Mouse (Mus musculus) liver, embryonic 16.5 days (tissue): ENCODE data around the gene BC048562. TPM values are rescaled to one million over a fixed set of nuclear protein-coding genes. Genes with fewer than 3 reads are reported as not detected.

Source experiments
- ATAC-seq: fragments of 200-750 bp; cut with Nextera tagmentation; 2 replicates; pipeline ENCODE4 v1.8.0; 2017; ENCODE audit warnings: low read depth, mild to moderate bottlenecking, moderate number of reproducible peaks, moderate library complexity
- H3K27ac ChIP-seq: fragments of 300-500 bp; sonication (generic); 2 replicates; pipeline ENCODE4 v1.5.1; 2014; ENCODE audit warnings: mild to moderate bottlenecking, low read length
- H3K27me3 ChIP-seq: fragments of 300-500 bp; sonication (generic); 2 replicates; pipeline ENCODE4 v1.6.1; 2014; ENCODE audit warnings: low read depth, low read length, mixed read lengths; ENCODE audit not compliant: control insufficient read depth, insufficient read depth
- H3K36me3 ChIP-seq: fragments of 300-500 bp; sonication (generic); 2 replicates; pipeline ENCODE4 v1.6.1; 2014; ENCODE audit warnings: mild to moderate bottlenecking; ENCODE audit not compliant: control insufficient read depth, insufficient read depth
- H3K4me1 ChIP-seq: fragments of 300-500 bp; sonication (generic); 2 replicates; pipeline ENCODE4 v1.6.1; 2014; ENCODE audit warnings: low read depth, low read length, mixed read lengths; ENCODE audit not compliant: control insufficient read depth
- H3K4me2 ChIP-seq: fragments of 300-500 bp; sonication (generic); 2 replicates; pipeline ENCODE4 v1.6.1; 2014; ENCODE audit warnings: low read depth, low read length, mixed read lengths
- H3K4me3 ChIP-seq: fragments of 300-500 bp; sonication (generic); 2 replicates; pipeline ENCODE4 v1.5.1; 2014; ENCODE audit warnings: low read depth, mild to moderate bottlenecking, low read length
- H3K9ac ChIP-seq: fragments of 300-500 bp; sonication (generic); 2 replicates; pipeline ENCODE4 v1.6.1; 2014; ENCODE audit warnings: low read depth, low read length
- H3K9me3 ChIP-seq: fragments of 300-500 bp; sonication (generic); replicated peaks from 2 replicates; pipeline ENCODE4 v1.6.1; 2016; ENCODE audit warnings: low read length; ENCODE audit not compliant: control insufficient read depth
- WGBS: fragments of 180-500 bp; shearing (Covaris S2); extraction: QIAGEN DNeasy Blood & Tissue Kit; methylation state at CpG from one replicate; pipeline ENCODE4 v1.1.7; 2014; ENCODE audit not compliant: insufficient replicate concordance; 5-methylcytosine and 5-hydroxymethylcytosine counted together
- polyA plus RNA-seq: library from polyadenylated mRNA; unstranded; fragments of >200 nt; fragmentation: Nextera tagmentation; extraction: Ambion mirVana; gene quantifications from 2 replicates; pipeline ENCODE4 v1.2.1, GENCODE M21; 2015

The BC048562 gene
- polyA plus RNA-seq, 1 experiment from 2014 or later: not detected

GRCm38 (mm10) chr9:108462192-108462591 lies 25.9 kb downstream of the BC048562 start:
- Histone ChIP-seq H3K4me2 (no peak overlapping the region), H3K9ac (no peak overlapping the region), H3K27me3 (no peaks in the 10 kb centered on the region), H3K4me1 (peaks cover 17% of the 10 kb centered on the region), H3K36me3 (peaks cover 4% of the 10 kb centered on the region), H3K9me3 (no peaks in the 10 kb centered on the region), H3K4me3 (no peak overlapping the region), H3K27ac (no peak overlapping the region)
- no peak for ATAC-seq
- WGBS: 78% methylated on average over 10 of the region's 10 CpGs

GRCm38 (mm10) chr9:108463713-108464112 lies 27.4 kb downstream of the BC048562 start:
- no peak for ATAC-seq
- no peak overlapping the region for H3K4me3 ChIP-seq
- peaks cover 17% of the 10 kb centered on the region for H3K4me1 ChIP-seq
- H3K4me2 ChIP-seq: no peak overlapping the region
- no peak overlapping the region for H3K9ac ChIP-seq
- 91% methylated on average over 9 of the region's 9 CpGs for WGBS
- H3K27ac ChIP-seq: no peak overlapping the region
- no peaks in the 10 kb centered on the region for H3K27me3 ChIP-seq
- H3K36me3 ChIP-seq: peaks cover 4% of the 10 kb centered on the region
- no peaks in the 10 kb centered on the region for H3K9me3 ChIP-seq

DNA sequence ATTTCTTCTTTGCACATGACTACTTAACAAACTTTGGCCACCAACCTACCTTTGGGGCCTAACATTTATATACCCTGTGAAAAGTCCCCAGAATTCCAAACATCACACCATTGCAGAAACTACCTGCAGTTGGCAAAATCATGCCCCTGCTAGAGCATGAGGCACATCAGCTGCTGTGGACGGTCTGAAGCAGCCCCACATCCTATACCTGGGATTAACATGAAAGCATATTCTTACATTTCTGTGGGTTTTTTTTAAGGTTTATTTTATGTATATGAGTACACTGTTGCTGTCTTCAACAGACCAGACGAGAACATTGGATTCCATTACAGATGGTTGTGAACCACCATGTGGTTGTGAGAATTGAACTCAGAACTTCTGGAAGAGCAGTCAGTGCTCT lies 29.9 kb downstream of the BC048562 start:
- 62% methylated on average over 2 of the region's 2 CpGs for WGBS
- Histone ChIP-seq H3K4me2 (no peak overlapping the region), H3K4me3 (no peak overlapping the region), H3K27ac (no peak overlapping the region), H3K27me3 (no peaks in the 10 kb centered on the region), H3K4me1 (peaks cover 10% of the 10 kb centered on the region), H3K9ac (no peak overlapping the region), H3K36me3 (peaks cover 4% of the 10 kb centered on the region), H3K9me3 (no peaks in the 10 kb centered on the region)
- ATAC-seq: no peak

DNA sequence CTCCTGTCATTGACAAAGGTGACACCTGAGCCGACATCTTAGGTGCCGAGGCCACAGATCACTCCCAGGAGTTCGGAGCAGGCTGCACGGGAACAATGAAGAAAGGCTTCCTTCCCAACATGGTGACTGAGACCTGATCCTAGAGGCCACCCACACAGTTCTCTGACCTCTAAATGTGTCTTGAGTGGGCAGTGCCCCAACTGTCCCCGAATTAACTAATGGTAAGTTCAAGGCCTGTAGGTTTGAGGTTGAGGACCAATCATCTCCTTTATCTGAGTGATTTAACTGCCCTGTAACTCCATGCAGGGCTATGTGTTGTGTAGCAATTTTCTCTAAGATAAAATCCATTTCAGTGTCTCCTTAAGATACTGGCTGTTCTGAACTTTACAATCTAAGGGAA lies 33.1 kb downstream of the BC048562 start:
- no peaks in the 10 kb centered on the region for H3K4me1 ChIP-seq
- H3K36me3 ChIP-seq: no peaks in the 10 kb centered on the region; the same call in 1 of the 2 replicates
- no peaks in the 10 kb centered on the region for H3K9me3 ChIP-seq
- no peaks in the 10 kb centered on the region for H3K27me3 ChIP-seq
- H3K27ac ChIP-seq: no peak overlapping the region
- no peak overlapping the region for H3K9ac ChIP-seq
- 60% methylated on average over 5 of the region's 5 CpGs for WGBS
- no peak overlapping the region for H3K4me3 ChIP-seq
- ATAC-seq: no peak
- H3K4me2 ChIP-seq: no peak overlapping the region

DNA sequence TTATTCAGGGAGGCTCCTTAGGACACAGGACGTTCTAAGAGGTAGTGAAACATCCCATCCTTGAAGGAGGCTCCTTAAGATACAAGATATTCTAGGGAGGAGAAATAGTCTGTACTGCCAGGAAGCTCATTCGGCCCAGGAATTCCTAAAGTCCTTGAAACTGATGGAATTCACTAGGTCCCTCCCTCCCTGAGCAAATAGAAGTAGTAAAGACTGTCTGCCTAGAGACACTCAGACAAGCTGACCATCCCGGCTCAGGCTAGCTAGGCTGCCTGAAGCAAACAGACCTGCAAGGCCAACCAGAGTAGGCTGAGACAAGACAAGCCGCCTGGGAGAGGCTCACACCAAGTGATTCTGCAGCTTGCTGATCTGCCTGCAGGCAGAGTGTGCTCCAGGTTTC lies 33.6 kb downstream of the BC048562 start:
- H3K27me3 ChIP-seq: no peaks in the 10 kb centered on the region
- no peaks in the 10 kb centered on the region for H3K9me3 ChIP-seq
- no peak overlapping the region for H3K4me2 ChIP-seq
- no peaks in the 10 kb centered on the region; the same call in 1 of the 2 replicates for H3K36me3 ChIP-seq
- no peak overlapping the region for H3K9ac ChIP-seq
- ATAC-seq: no peak
- H3K4me3 ChIP-seq: no peak overlapping the region
- H3K27ac ChIP-seq: no peak overlapping the region
- WGBS: 56% methylated on average over 4 of the region's 4 CpGs
- H3K4me1 ChIP-seq: no peaks in the 10 kb centered on the region

DNA sequence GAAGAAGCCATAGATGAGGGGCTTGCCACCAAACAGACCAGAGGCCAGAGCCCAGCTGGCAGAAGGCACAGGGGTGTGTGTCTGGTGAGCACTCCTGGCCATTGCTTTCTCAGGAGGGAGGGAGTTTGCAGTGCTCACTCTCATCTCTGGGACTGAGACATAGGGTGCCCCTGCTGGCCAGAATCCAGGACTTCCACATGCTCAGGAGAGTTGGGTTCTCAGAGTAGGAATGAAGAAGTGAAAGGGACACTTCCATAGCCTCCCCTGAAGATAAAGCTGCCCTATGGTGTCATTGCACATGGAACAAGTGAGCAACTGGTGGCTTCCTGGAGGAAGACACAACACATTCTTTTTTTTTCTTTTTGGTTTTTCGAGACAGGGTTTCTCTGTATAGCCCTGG lies 38.2 kb downstream of the BC048562 start:
- no peak for ATAC-seq
- H3K27me3 ChIP-seq: peaks cover 7% of the 10 kb centered on the region
- H3K4me1 ChIP-seq: peaks cover 7% of the 10 kb centered on the region
- 39% methylated on average over 1 of the region's 1 CpGs for WGBS
- no peak overlapping the region for H3K4me3 ChIP-seq
- no peak overlapping the region for H3K27ac ChIP-seq
- H3K9me3 ChIP-seq: no peaks in the 10 kb centered on the region
- H3K9ac ChIP-seq: no peak overlapping the region
- no peak overlapping the region for H3K4me2 ChIP-seq
- no peaks in the 10 kb centered on the region for H3K36me3 ChIP-seq

DNA sequence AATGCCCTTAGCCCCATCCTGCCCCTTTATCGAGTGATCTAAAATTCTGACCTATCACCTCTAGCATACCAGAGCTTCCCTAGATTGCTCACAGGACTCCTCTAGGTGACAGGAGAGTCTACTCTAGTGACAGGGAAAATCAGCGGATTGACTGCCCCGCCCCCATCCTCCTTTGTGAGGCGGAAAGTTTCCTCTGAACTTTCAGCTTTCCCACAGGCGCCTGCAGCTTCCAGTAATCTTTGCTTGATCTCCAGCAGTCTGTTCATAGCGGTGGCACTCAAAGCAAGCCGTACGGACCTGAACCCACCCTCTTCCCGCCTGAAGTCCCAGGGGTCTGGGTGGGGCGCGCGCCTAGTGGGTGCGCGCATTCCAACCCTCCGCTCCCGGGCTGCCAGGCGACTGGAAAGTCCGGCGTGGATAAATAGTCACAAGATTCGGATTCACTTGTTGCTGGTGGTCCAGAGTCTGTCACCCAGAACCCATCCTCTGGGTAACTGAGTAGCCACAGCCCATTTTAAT lies 42.4 kb downstream of the BC048562 start:
- Histone ChIP-seq H3K4me3 (peak overlapping the region; percentile 56), H3K9me3 (no peaks in the 10 kb centered on the region), H3K27ac (no peak overlapping the region), H3K36me3 (no peaks in the 10 kb centered on the region), H3K4me1 (peaks cover 7% of the 10 kb centered on the region), H3K9ac (peak overlapping the region; percentile 16; the same call in 1 of the 2 replicates), H3K4me2 (peak overlapping the region; percentile 56), H3K27me3 (peaks cover 7% of the 10 kb centered on the region)
- 1% methylated on average over 20 of the region's 20 CpGs for WGBS
- peak; percentile 57 for ATAC-seq

DNA sequence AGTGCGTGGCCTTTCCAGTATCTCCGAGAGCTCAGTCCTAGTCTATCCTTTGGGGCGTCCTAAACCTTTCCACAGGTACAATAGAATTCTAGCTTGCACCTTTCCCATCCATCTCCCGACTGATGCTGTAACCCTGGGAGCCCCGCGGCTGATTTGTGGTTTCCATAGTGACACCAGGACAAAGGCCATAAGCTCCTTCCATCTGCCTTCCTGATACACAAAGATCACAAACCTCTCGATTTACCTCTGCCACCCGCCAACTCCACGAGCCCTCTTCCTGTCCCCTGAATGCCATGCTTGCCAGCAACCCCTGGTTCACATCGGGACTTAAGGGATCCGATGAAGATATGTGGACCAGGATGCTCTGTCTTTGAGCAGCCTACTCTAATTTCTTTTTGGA lies 43.0 kb downstream of the BC048562 start:
- Histone ChIP-seq H3K27ac (no peak overlapping the region), H3K36me3 (no peaks in the 10 kb centered on the region), H3K9ac (no peak overlapping the region), H3K9me3 (no peaks in the 10 kb centered on the region), H3K27me3 (peaks cover 7% of the 10 kb centered on the region), H3K4me3 (no peak overlapping the region), H3K4me2 (peak overlapping the region; percentile 56; the same call in 1 of the 2 replicates), H3K4me1 (peaks cover 7% of the 10 kb centered on the region)
- ATAC-seq: no peak
- WGBS: 29% methylated on average over 11 of the region's 11 CpGs

GRCm38 (mm10) chr9:108479721-108480351 lies 43.6 kb downstream of the BC048562 start, which contains the start of gene Lamb2:
Gene Lamb2, plus strand, starts transcription at chr9:108479736.
- Histone ChIP-seq H3K27ac (no peak within 1 kb of the TSS), H3K9ac (peak within 1 kb of the TSS; percentile 16; the same call in 1 of the 2 replicates), H3K27me3 (peaks cover 7% of the 10 kb centered on the region), H3K9me3 (no peaks in the 10 kb centered on the region), H3K4me3 (peak within 1 kb of the TSS; percentile 56), H3K36me3 (no peaks in the 10 kb centered on the region), H3K4me1 (peaks cover 7% of the 10 kb centered on the region), H3K4me2 (peak within 1 kb of the TSS; percentile 56)
- 0 out of 2 replicates have a peak, but pooled peaks have one; percentile 22 for ATAC-seq
- 28% methylated on average over 10 of the region's 10 CpGs for WGBS
